Mouse (Mus musculus) liver, embryonic 16.5 days (tissue): ENCODE measurements around the gene Prnd. TPM values are rescaled to one million over a fixed set of nuclear protein-coding genes. Genes with fewer than 3 reads are reported as not detected.

Experiments used
- ATAC-seq: fragments of 200-750 bp; cut with Nextera tagmentation; 2 replicates; pipeline ENCODE4 v1.8.0; 2017; ENCODE audit warnings: low read depth, mild to moderate bottlenecking, moderate number of reproducible peaks, moderate library complexity
- H3K27ac ChIP-seq: fragments of 300-500 bp; sonication (generic); 2 replicates; pipeline ENCODE4 v1.5.1; 2014; ENCODE audit warnings: mild to moderate bottlenecking, low read length
- H3K27me3 ChIP-seq: fragments of 300-500 bp; sonication (generic); 2 replicates; pipeline ENCODE4 v1.6.1; 2014; ENCODE audit warnings: low read depth, low read length, mixed read lengths; ENCODE audit not compliant: control insufficient read depth, insufficient read depth
- H3K36me3 ChIP-seq: fragments of 300-500 bp; sonication (generic); 2 replicates; pipeline ENCODE4 v1.6.1; 2014; ENCODE audit warnings: mild to moderate bottlenecking; ENCODE audit not compliant: control insufficient read depth, insufficient read depth
- H3K4me1 ChIP-seq: fragments of 300-500 bp; sonication (generic); 2 replicates; pipeline ENCODE4 v1.6.1; 2014; ENCODE audit warnings: low read depth, low read length, mixed read lengths; ENCODE audit not compliant: control insufficient read depth
- H3K4me2 ChIP-seq: fragments of 300-500 bp; sonication (generic); 2 replicates; pipeline ENCODE4 v1.6.1; 2014; ENCODE audit warnings: low read depth, low read length, mixed read lengths
- H3K4me3 ChIP-seq: fragments of 300-500 bp; sonication (generic); 2 replicates; pipeline ENCODE4 v1.5.1; 2014; ENCODE audit warnings: low read depth, mild to moderate bottlenecking, low read length
- H3K9ac ChIP-seq: fragments of 300-500 bp; sonication (generic); 2 replicates; pipeline ENCODE4 v1.6.1; 2014; ENCODE audit warnings: low read depth, low read length
- H3K9me3 ChIP-seq: fragments of 300-500 bp; sonication (generic); replicated peaks from 2 replicates; pipeline ENCODE4 v1.6.1; 2016; ENCODE audit warnings: low read length; ENCODE audit not compliant: control insufficient read depth
- WGBS: fragments of 180-500 bp; shearing (Covaris S2); extraction: QIAGEN DNeasy Blood & Tissue Kit; methylation state at CpG from one replicate; pipeline ENCODE4 v1.1.7; 2014; ENCODE audit not compliant: insufficient replicate concordance; 5-methylcytosine and 5-hydroxymethylcytosine counted together
- polyA plus RNA-seq: library from polyadenylated mRNA; unstranded; fragments of >200 nt; fragmentation: Nextera tagmentation; extraction: Ambion mirVana; gene quantifications from 2 replicates; pipeline ENCODE4 v1.2.1, GENCODE M21; 2015

The Prnd gene
- polyA plus RNA-seq, 1 experiment from 2014 or later: 0.54 TPM

DNA sequence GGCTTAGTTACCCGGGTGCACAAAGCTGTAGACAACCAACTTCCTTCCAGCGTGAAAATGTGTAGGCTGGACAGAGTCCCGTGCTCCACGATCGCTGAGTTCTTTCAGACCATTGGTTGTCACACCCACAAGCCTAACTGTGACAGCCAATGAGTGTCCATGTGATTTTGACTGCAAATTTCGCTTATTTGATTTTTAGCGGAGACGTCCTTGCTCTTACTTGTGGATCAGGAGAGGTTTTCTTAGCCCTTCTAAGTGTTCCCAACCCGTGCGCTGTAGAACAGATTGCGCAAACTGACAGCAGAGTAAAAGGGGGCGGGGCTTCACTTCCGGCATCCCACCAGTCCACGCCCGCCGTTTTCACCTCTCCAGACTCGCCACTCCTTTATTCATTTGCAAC is 4.6 kb downstream of the Prnd start:
- H3K27me3 ChIP-seq: peaks cover 19% of the 10 kb centered on the region
- H3K4me3 ChIP-seq: peak overlapping the region; percentile 34
- ATAC-seq: no peak
- H3K27ac ChIP-seq: no peak overlapping the region
- WGBS: 3% methylated on average over 17 of the region's 17 CpGs
- no peaks in the 10 kb centered on the region for H3K9me3 ChIP-seq
- peaks cover 4% of the 10 kb centered on the region; the same call in 1 of the 2 replicates for H3K4me1 ChIP-seq
- H3K4me2 ChIP-seq: peak overlapping the region; percentile 58
- H3K9ac ChIP-seq: no peak overlapping the region
- H3K36me3 ChIP-seq: no peaks in the 10 kb centered on the region

- Histone ChIP-seq H3K4me2 (no peak overlapping the region), H3K4me3 (no peak overlapping the region), H3K9ac (no peak overlapping the region), H3K27me3 (peaks cover 19% of the 10 kb centered on the region), H3K27ac (no peak overlapping the region), H3K4me1 (peaks cover 4% of the 10 kb centered on the region; the same call in 1 of the 2 replicates), H3K9me3 (no peaks in the 10 kb centered on the region), H3K36me3 (no peaks in the 10 kb centered on the region)
- 64% methylated on average over 7 of the region's 7 CpGs for WGBS
- no peak for ATAC-seq
These were observed 5.9 kb downstream of the Prnd start for GRCm38 (mm10) chr2:131956336-131957256.

DNA sequence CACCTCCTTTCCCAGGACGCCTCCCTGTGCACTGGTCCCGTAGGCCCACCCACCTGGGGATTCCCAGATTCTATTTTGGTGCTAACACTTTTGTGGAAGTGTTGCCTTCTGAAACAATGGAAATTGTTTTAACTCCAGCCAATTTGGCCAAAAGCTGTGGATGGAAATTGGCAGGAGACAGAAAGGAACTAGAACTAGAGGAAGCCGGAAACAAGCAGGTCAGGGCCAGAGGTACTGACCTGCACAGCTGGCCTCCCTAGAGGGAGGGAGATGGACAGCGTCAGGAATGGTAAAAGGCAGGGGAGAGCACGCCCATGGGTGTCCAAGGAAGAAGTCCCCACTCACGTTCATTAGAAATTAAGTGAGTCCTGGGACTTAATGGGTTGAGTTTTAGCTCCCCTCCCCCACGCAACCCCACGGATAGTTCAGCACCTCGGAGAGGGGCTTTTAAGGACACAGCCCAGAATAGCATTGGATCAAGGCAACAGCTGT is 7.1 kb downstream of the Prnd start:
- WGBS: 38% methylated on average over 9 of the region's 9 CpGs
- peaks cover 4% of the 10 kb centered on the region; the same call in 1 of the 2 replicates for H3K4me1 ChIP-seq
- ATAC-seq: no peak
- H3K27me3 ChIP-seq: peaks cover 12% of the 10 kb centered on the region
- no peak overlapping the region for H3K4me3 ChIP-seq
- H3K27ac ChIP-seq: no peak overlapping the region
- H3K9ac ChIP-seq: no peak overlapping the region
- H3K4me2 ChIP-seq: no peak overlapping the region
- H3K36me3 ChIP-seq: no peaks in the 10 kb centered on the region
- H3K9me3 ChIP-seq: no peaks in the 10 kb centered on the region

- 50% methylated on average over 2 of the region's 2 CpGs for WGBS
- Histone ChIP-seq H3K9me3 (no peaks in the 10 kb centered on the region), H3K27ac (no peak overlapping the region), H3K9ac (no peak overlapping the region), H3K4me3 (no peak overlapping the region), H3K36me3 (no peaks in the 10 kb centered on the region), H3K4me2 (no peak overlapping the region), H3K27me3 (no peaks in the 10 kb centered on the region), H3K4me1 (no peaks in the 10 kb centered on the region)
- ATAC-seq: no peak
These were observed 11.0 kb downstream of the Prnd start for GRCm38 (mm10) chr2:131961671-131962070.

DNA sequence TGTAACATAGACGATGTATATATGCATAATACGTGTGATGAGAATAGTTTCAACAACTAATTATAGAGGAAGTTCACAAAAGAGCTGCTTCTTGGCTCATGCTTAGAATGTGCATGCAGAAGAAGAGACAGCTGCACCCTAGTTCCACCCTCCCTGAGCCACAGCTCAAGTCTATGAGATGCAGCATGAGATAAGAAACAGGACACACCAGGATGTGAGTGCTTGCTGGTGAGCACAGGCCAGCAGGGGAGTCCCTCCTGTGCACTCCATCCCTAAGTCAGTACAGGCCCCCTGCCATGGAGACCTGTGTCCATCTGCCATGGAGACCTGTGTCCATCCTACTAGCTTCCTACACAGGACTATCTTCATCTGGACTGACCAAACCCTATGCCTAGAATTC is 19.9 kb downstream of the Prnd start:
- 69% methylated on average over 2 of the region's 2 CpGs for WGBS
- no peaks in the 10 kb centered on the region for H3K27me3 ChIP-seq

DNA sequence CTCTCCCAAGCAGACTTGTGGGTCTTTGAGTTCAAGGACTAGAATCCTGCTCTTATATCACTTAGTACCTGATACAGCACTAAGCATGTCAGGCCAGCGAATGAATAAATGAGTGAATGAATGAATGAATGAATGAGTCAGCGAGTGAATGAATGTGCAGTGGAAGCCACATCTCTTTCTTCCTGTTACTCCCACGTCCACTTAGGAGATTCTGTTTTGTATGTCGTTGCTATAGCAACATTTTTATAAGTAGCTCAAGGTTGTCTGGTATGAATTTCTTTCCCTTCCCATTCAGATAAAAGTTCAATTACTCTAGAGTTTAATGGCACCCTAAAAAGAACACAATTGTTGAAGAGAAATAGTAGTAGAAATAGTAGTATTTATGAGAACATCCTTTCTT is 20.4 kb downstream of the Prnd start:
- no peak for ATAC-seq
- Histone ChIP-seq H3K9ac (no peak overlapping the region), H3K36me3 (no peaks in the 10 kb centered on the region), H3K4me3 (no peak overlapping the region), H3K4me1 (no peaks in the 10 kb centered on the region), H3K27ac (no peak overlapping the region), H3K9me3 (no peaks in the 10 kb centered on the region), H3K27me3 (no peaks in the 10 kb centered on the region), H3K4me2 (no peak overlapping the region)
- 52% methylated on average over 4 of the region's 4 CpGs for WGBS

More for the DNA sequence above, 19.9 kb downstream of the Prnd start:
- Histone ChIP-seq H3K4me1 (no peaks in the 10 kb centered on the region), H3K9me3 (no peaks in the 10 kb centered on the region), H3K27ac (no peak overlapping the region), H3K4me3 (no peak overlapping the region), H3K4me2 (no peak overlapping the region), H3K9ac (no peak overlapping the region), H3K36me3 (no peaks in the 10 kb centered on the region)
- ATAC-seq: no peak

GRCm38 (mm10) chr2:131976663-131977062 is 26.0 kb downstream of the Prnd start:
- whole genome bisulfite sequencing: 45% methylated on average over 3 of the region's 3 CpGs
- H3K4me3 ChIP-seq: no peak overlapping the region

DNA sequence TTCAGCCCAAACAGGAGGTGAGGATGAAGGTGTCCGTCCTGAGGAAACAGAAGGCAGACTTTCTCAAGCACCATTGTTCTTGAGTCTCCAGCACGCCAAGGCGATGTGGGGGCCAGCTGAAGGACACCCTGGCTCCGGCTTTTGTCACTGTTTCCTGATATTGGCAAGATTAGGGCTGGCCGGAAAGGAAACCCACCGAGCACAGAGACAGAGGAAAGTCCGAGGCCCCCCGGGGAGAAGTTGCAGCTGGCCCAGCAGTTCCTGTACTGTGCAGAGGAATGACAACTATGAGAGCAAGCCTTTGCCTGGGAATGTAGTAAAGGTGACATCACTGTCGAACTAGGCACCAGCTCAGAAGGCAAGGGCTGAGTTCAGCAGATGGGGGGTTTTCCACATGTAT is 30.2 kb downstream of the Prnd start:
- 13% methylated on average over 9 of the region's 9 CpGs for WGBS
- no peak overlapping the region for H3K4me2 ChIP-seq
- no peak overlapping the region for H3K27ac ChIP-seq
- no peaks in the 10 kb centered on the region for H3K4me1 ChIP-seq
- no peaks in the 10 kb centered on the region for H3K36me3 ChIP-seq
- no peaks in the 10 kb centered on the region for H3K27me3 ChIP-seq
- H3K4me3 ChIP-seq: no peak overlapping the region
- no peaks in the 10 kb centered on the region for H3K9me3 ChIP-seq
- no peak for ATAC-seq
- H3K9ac ChIP-seq: no peak overlapping the region

More at GRCm38 (mm10) chr2:131976663-131977062, 26.0 kb downstream of the Prnd start:
- Histone ChIP-seq H3K36me3 (no peaks in the 10 kb centered on the region), H3K27ac (no peak overlapping the region), H3K27me3 (no peaks in the 10 kb centered on the region), H3K9me3 (no peaks in the 10 kb centered on the region), H3K9ac (no peak overlapping the region), H3K4me1 (no peaks in the 10 kb centered on the region), H3K4me2 (no peak overlapping the region)
- ATAC-seq: no peak

DNA sequence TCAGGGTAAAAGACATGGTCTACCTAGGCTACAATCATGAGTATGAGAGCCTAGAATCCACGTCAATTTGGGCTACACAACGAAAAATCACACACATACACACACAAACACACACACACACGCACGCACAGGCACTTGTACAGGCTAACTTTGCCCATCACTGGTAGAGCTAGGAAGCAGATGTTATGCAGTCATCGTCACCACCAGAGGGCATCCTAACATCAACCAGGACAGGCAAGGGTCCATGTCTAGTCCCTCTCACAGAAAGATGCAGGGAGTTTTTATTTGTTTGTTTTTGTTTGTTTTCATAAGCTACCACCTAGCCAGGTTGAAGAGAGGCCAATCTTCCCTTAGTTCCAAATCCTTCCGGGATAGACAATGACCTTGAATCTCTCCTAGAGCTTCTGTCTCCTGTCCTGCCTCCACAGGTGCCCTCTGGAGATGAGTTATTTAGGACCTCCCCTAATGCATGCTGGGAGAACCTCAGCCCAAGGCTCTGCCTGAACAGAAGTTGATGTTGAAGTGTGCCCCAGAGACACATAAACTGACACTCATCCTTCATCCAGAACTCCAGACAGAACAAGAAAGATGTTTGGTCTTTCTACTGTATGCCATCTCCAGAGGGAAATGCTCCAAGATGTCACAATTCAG is 32.0 kb downstream of the Prnd start:
- Histone ChIP-seq H3K27me3 (no peaks in the 10 kb centered on the region), H3K9me3 (no peaks in the 10 kb centered on the region), H3K36me3 (no peaks in the 10 kb centered on the region), H3K9ac (no peak overlapping the region), H3K4me1 (no peaks in the 10 kb centered on the region), H3K27ac (no peak overlapping the region), H3K4me3 (no peak overlapping the region), H3K4me2 (no peak overlapping the region)
- 0 out of 2 replicates have a peak, but pooled peaks have one; percentile 35 for ATAC-seq
- WGBS: 8% methylated on average over 6 of the region's 6 CpGs
